Comparison of ENCODE assay signal across 8 mouse cellular contexts in genomic region chr5:63811819-63812508, GRCm38 (mm10). TPM values are rescaled to one million over a fixed set of nuclear protein-coding genes. Genes with fewer than 3 reads are reported as not detected.
A peak's percentile ranks its signal among the peaks of the same experiment; 100 is the strongest.
DNase-seq lines count a peak whose midpoint lies in the region; ATAC-seq and TF ChIP-seq lines count a peak whose summit lies in the region.

Gene 0610040J01Rik, plus strand, starts transcription at chr5:63812363.

- no peaks in the 10 kb centered on the region for H3K36me3 ChIP-seq in ES-E14 (ENCODE audit: control insufficient read depth, insufficient read depth, low read length, poor library complexity, severe bottlenecking)
- H3K36me3 ChIP-seq in thymus, adult 2 months (ENCODE audit: control insufficient read depth, insufficient read depth, low read length) = no peaks in the 10 kb centered on the region

- peak; percentile 70 for TF ChIP-seq CTCF in lung, adult 2 months (IDR thresholded peaks at IDR 0.05; ENCODE audit: insufficient read depth, low read length)
- no peak for TF ChIP-seq CTCF in olfactory bulb, adult 2 months (IDR thresholded peaks at IDR 0.05; ENCODE audit: insufficient read depth, low read depth, low read length)
- TF ChIP-seq CTCF in thymus, adult 2 months (IDR thresholded peaks at IDR 0.05; ENCODE audit: borderline replicate concordance, control insufficient read depth, extremely low read depth, insufficient read depth, low read length, poor library complexity) = no peak

- peak within 1 kb of the TSS; percentile 71 for H3K9ac ChIP-seq in ES-E14 (ENCODE audit: insufficient read depth, low read depth, low read length, poor library complexity, severe bottlenecking)

- peak within 1 kb of the TSS; percentile 64 to 80 for H3K4me3 ChIP-seq in ES-E14 (ENCODE audit: insufficient read depth in 1 of 2, low read depth in 1 of 2, low read length in 2 of 2, poor library complexity in 1 of 2, severe bottlenecking in 1 of 2)
- peak within 1 kb of the TSS; percentile 63 for H3K4me3 ChIP-seq in lung, adult 2 months (replicated peaks; ENCODE audit: extremely low read depth, low read depth, low read length)
- peak within 1 kb of the TSS; percentile 29 for H3K4me3 ChIP-seq in olfactory bulb, adult 2 months (ENCODE audit: insufficient read depth, low read depth, low read length)
- peak within 1 kb of the TSS; percentile 8; the same call in 1 of the 2 replicates for H3K4me3 ChIP-seq in thymus, adult 2 months (ENCODE audit: control insufficient read depth, insufficient read depth, low read length)

- TF ChIP-seq POLR2A in lung, adult 2 months (IDR thresholded peaks at IDR 0.05; ENCODE audit: borderline replicate concordance, extremely low read depth, low read depth, low read length) = no peak
- no peak for TF ChIP-seq POLR2A in olfactory bulb, adult 2 months (IDR thresholded peaks at IDR 0.05; ENCODE audit: insufficient read depth, low read depth, low read length)
- TF ChIP-seq POLR2A in thymus, adult 2 months (IDR thresholded peaks at IDR 0.05; ENCODE audit: control insufficient read depth, extremely low read depth, insufficient read depth, low read length, poor library complexity) = no peak

- 2% methylated on average over 42 of the region's 42 CpGs for WGBS in lung, adult 2 months
- 3% methylated on average over 42 of the region's 42 CpGs for WGBS in olfactory bulb, adult 2 months
- WGBS in thymus, adult 2 months = 4% methylated on average over 42 of the region's 42 CpGs

- peaks cover 3% of the 10 kb centered on the region; the same call in 1 of the 2 replicates for H3K27me3 ChIP-seq in thymus, adult 2 months (ENCODE audit: control insufficient read depth, insufficient read depth, low read length)

- no peaks in the 10 kb centered on the region for H3K9me3 ChIP-seq in ES-E14 (ENCODE audit: control insufficient read depth, insufficient read depth, low read depth, low read length)

- in situ Hi-C loops in ES-E14 (cut with MboI; ENCODE audit: low sequenced_read_pairs in 2 of 2, unreplicated experiment in 2 of 2) = no loop called here

- peak; percentile 90 to 92 for ATAC-seq in hematopoietic stem cell, adult 5-6 weeks (replicated peaks in 1 of 2; ENCODE audit: insufficient read depth in 1 of 2, low FRiP score in 2 of 2, low TSS enrichment in 1 of 2, low read depth in 1 of 2, poor library complexity in 2 of 2, severe bottlenecking in 2 of 2)

- no peak within 1 kb of the TSS for H3K27ac ChIP-seq in ES-E14 (ENCODE audit: insufficient read depth, low read depth, low read length, poor library complexity, severe bottlenecking)
- H3K27ac ChIP-seq in olfactory bulb, adult 2 months (ENCODE audit: insufficient read depth, low read depth, low read length) = no peak within 1 kb of the TSS
- H3K27ac ChIP-seq in thymus, adult 2 months (ENCODE audit: control insufficient read depth, insufficient read depth, low read length) = no peak within 1 kb of the TSS

- DNase-seq in ES-E14 (ENCODE audit: low read depth, low spot score) = peak; percentile 79
- DNase-seq in cerebellum, adult 18-20 months = peak; percentile 21 to 25
- peak; percentile 74 for DNase-seq in forelimb bud, embryonic 11.5 days (ENCODE audit: low read depth, low spot score)
- DNase-seq in layer of hippocampus, adult 8-10 months (ENCODE audit: low spot score in 2 of 2) = peak; percentile 37 to 70
- peak; percentile 73 for DNase-seq in lung, adult 2 months
- peak; percentile 27 for DNase-seq in thymus, adult 2 months

- H3K4me1 ChIP-seq in ES-E14 (ENCODE audit: control insufficient read depth in 2 of 2, insufficient read depth in 2 of 2, low read length in 2 of 2, poor library complexity in 1 of 2) = no peaks in the 10 kb centered on the region
- H3K4me1 ChIP-seq in lung, adult 2 months (ENCODE audit: control insufficient read depth, insufficient read depth, low read length) = no peaks in the 10 kb centered on the region
- H3K4me1 ChIP-seq in olfactory bulb, adult 2 months (ENCODE audit: control insufficient read depth, insufficient read depth, low read length) = peaks cover 6% of the 10 kb centered on the region
- no peaks in the 10 kb centered on the region for H3K4me1 ChIP-seq in thymus, adult 2 months (replicated peaks; ENCODE audit: control insufficient read depth, insufficient read depth, low read length)

TF ChIP-seq in ES-E14, 5 proteins besides CTCF, POLR2A, EP300 and RAD21:
- TF ChIP-seq ZC3H11A (IDR thresholded peaks at IDR 0.05; ENCODE audit: borderline replicate concordance, low read depth, low read length) = peak; percentile 67
- TF ChIP-seq ZNF384 (IDR thresholded peaks at IDR 0.05; ENCODE audit: low read depth, low read length) = no peak

RNA-seq across cellular contexts. Expression of gene 0610040J01Rik, which starts in this region (rescaled TPM):
- 3.3 and 6.6 TPM in 2 replicates for total RNA-seq in ES-E14 (2012; rRNA removed)
- 1.9 TPM in 1 of 2 replicates, not detected in the other for total RNA-seq in hematopoietic stem cell, adult 5-6 weeks (2017)
- 1 to 10 TPM; 3.5 to 5.6 (median 4.5) TPM for total RNA-seq in layer of hippocampus, adult 8-10 months (2022)
- polyA plus RNA-seq in lung, adult 2 months (2012; rRNA removed) = 15.6 and 17.7 TPM in 2 replicates
- not detected in 2 replicates for polyA plus RNA-seq in olfactory bulb, adult 2 months (2012; ENCODE audit: insufficient read depth, insufficient read length, low replicate concordance, missing spikeins)
- polyA plus RNA-seq in thymus, adult 2 months (2012; rRNA removed) = 1.2 and 1.8 TPM in 2 replicates

Comparison
In these comparisons a context has a peak if more than half of its experiments do, and no peak if none do; other contexts are left out.
1. DNase-seq: peak in every context shown above with its lines; median percentile 79 in ES-E14; 74 in forelimb bud, embryonic 11.5 days; 73 in lung, adult 2 months; 54 in layer of hippocampus, adult 8-10 months; 27 in thymus, adult 2 months; 23 in cerebellum, adult 18-20 months.
2. H3K4me3 ChIP-seq: peak in every context shown above with its lines; median percentile 72 in ES-E14; 63 in lung, adult 2 months; 29 in olfactory bulb, adult 2 months; 8 in thymus, adult 2 months.